Mouse (Mus musculus): ENCODE results near the gene Acot4.
"Not testable (repeated sequence)": the region's sequence is repeated elsewhere in the genome, so short reads cannot be mapped to it uniquely, and the experiment has no call there.

The Acot4 gene

GRCm38 (mm10) chr12:84032854-84033253 lies 5.3 kb upstream of the Acot4 start:
- no peak for DNase-seq

DNA sequence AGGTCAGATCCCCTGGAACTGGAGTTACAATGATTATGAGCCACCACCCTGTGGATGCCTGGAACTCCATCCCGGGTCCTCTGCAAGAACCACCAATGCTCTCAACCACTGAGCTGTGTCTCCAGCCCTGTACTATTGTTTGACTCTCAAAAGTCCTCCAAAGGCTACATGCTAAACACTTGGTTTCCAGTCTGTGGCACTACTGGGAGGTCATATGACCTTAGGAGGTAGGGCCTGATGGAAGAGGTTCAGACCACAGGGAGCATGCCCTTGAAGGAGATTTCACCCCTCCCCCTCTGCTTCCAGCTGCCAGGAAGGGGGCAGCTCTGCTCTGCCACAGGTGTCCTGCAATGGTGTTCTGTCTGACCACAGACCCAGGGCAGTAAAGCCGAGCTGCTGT lies 4.9 kb upstream of the Acot4 start:
- not testable (repeated sequence) for DNase-seq

DNA sequence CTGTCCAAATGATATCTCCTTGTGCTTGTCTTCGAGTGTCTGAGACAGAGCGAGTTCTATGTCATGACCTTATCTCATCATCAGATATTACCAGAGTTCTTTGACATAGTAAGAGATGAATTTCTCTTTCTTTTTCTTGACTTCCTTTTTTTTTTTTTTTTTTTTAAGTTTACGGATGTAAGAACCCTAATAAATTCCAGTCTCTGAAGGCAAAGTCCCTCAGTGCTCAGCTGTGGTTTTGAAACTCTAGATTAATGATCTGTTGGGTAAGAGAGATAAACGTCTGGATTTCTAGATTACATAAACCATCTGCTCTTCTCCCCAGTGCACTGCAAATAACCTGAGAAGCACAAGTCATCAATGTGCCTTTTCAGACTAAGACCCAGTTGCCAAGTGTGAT lies 4.1 kb upstream of the Acot4 start:
- no peak for DNase-seq

DNA sequence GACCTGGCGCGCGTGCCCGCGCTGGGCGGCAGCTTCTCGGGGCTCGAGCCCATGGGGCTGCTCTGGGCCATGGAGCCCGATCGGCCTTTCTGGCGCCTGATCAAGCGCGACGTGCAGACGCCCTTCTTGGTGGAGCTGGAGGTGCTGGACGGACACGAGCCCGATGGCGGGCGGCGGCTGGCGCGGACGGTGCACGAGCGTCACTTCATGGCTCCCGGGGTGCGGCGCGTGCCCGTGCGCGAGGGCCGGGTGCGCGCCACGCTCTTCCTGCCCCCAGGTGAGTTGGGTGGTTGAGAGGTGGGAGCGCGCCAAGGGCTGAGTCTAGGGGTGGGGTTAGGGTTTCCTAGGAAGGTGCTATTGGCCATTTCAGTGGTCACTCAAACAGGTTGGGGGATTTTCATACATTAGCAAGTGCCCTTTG lies 522 bp downstream of the Acot4 start, which contains the start of gene Gm49366:
Gene Gm49366 (plus strand): TSS at position 245 of the 421 bp plus-strand sequence.
- DNase-seq: not testable (repeated sequence)

DNA sequence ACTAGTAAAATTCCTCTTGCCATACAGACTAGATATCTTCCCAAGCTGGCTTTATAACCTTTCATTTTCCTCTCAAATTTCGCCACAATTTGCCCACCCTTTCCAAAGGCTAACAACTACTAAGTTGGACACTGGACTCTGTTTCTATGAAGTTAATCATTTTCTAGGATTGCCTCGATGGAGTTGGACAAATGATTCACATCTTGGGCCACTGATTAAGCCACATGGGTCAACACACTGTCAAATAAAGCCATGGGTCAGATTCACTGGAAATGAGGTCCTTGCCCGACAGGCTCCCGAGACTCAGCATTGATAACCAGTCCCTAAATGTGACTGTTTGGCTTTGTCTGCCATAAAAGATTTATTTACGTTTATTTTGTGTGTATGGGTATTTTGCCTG lies 4.1 kb downstream of the Acot4 start:
- no peak for DNase-seq

DNA sequence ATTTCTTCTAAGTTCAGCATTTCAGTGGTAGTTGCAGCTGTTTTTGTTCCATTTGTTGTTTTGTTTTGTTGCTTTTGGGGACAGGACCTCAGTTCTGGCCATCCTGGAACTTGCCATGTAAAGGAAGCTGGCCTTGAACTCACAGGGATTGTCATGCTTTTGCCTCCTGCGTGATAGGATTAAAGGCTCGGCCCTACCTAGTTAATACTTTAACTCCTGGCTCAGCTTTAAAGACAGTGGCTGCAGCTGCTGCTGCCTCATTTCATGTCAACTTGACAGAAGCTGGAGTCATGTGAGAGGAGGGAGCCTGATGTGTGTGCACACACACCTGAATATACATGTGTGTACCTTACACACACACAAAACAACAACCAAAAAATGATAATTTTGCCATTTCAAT lies 5.9 kb downstream of the Acot4 start:
- no peak for DNase-seq

DNA sequence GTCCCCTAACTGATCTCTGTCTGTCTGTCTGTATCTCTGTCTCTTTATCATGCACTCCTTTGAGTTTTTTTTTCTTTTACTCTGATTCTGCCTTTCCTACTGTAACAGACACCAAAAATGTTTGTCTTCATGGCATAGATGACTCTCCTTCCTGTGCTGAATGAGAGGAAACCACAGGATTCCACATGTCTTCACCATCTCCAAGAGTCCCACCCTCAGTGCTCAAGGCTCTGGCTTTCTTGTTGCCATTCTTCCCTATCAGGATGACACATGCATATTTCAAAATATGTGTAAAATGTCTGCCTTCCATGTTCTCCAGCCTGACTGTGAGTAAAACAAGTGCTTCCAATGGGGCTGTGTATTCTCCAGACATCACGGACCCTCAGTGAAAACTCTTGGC lies 8.7 kb downstream of the Acot4 start:
- DNase-seq: no peak

DNA sequence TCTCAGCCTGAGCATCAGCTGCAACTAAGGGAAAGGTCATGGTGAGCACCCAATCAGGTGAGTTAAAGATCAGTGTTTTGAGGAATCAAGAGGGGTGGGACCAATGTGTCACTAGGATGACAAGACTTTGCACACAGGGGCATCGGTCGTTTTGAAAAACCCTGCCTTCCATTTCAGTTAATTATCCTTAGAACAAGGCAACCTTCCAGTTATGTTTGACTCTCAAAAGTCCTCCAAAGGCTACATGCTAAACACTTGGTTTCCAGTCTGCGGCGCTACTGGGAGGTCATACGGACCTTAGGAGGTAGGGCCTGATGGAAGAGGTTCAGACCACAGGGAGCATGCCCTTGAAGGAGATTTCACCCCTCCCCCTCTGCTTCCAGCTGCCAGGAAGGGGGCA lies 12.6 kb downstream of the Acot4 start:
- not testable (repeated sequence) for DNase-seq

DNA sequence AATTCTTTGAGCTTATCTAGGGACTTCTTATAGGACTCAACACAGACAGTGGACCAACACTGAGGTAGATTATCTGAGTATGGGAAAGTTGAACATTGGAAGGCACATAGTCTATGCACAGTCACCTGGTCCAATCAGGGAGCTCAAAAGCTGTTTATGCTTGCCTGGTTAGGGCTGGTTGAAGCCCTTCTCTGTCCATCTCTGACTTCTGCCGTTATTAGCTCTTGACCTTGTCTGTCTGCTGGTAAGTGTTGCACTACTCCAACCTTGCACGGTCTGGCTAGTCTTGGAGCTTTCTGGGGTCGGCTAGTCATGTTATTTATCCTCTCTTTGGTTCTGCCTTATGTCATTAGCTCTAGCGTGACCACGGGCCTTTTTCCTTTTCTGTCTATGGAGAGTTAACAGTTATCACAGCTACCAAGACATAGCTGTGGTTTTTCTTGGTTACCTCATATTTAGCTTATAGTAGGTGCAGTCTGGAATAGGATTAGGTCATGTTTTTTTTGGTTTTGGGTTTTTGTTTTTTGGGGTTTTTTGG lies 13.8 kb downstream of the Acot4 start, which contains the start of gene Acot3:
Gene Acot3 (plus strand): TSS at position 208 of the 538 bp plus-strand sequence.
- no peak for DNase-seq

- no peak for DNase-seq
These were observed 14.4 kb downstream of the Acot4 start for GRCm38 (mm10) chr12:84052609-84053008.

DNA sequence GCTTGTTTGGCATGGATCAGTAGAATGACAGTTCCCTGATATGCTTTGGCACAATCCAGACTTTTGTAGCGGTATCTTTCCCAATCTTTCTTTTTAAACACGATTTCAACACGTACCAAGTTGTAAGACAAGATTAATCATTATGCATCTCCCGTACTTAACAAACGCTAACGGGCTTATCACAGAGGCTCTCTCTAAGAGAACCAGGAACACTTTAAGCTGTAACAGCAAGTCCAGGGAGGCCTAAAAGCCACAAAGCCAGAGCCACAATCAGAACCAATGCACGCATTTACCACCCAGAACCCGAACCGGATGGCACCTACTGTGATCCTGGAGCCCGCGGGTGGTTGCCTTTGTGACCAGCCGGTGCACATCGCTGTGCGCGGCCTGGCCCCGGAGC lies 15.0 kb downstream of the Acot4 start:
- no peak for DNase-seq

DNA sequence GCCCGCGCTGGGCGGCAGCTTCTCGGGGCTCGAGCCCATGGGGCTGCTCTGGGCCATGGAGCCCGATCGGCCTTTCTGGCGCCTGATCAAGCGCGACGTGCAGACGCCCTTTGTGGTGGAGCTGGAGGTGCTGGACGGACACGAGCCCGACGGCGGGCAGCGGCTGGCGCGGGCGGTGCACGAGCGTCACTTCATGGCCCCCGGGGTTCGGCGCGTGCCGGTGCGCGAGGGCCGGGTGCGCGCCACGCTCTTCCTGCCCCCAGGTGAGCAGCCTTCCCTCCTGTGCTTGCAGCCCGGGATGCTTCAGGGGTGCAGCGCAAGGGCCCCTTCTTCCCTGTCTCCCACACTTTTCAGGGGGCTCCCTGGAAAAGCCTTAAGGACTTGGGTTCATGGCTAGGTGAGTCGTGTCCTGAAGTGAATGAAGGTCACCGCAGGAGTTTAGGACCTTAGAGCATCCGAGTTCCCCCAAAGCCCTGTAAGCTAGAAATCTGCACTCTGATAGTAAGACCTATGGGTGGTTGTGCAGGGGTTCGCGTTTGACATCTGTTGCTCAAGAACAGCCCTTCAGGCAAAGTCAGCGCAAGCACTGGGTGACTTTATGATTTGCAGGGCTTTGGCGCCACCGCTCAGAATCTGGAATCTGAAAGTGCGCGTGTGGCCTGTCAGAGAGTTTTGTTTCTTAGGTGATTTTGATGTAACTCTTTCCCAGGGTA lies 15.7 kb downstream of the Acot4 start:
- no peak for DNase-seq

DNA sequence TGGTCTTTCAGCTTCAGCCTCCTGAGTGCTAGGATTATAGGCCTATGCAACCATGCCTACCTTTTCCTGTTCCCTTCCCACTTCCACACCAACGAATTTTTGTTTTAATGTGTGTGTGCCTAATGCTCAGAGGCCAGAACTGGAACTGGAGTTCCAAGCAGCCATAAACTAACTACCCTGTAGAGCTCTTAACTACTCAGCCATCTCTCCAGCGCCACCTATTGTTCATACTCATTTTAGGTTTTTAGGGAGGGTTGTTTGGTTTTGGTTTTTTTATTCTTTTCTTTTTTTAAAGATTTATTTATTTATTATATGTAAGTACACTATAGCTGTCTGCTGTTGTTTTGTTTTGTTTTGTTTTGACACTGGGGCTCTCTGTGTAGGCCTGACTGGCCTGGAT lies 22.8 kb downstream of the Acot4 start:
- DNase-seq: peak in 1 of 2 experiments; percentile 9

DNA sequence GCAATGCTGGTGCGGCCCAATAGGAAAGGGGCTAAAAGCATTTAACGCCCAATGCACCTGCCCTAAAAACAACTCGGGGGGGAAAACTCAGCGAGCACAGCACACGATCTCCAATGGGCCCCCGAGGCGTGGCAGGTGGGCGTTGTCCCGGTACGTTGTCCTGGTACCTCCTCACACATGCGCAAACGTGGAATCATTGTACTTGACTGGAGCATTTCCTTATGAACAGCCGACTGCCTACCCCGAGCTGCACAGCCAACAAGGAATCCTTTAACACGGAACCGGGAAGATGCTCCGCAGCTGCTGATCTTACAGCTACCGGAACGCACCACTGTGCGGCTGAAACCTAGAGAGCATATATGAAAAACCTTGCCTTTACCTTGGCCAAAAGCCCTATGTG lies 24.2 kb downstream of the Acot4 start:
- DNase-seq: no peak

- no peak for DNase-seq
These were observed 25.0 kb downstream of the Acot4 start for GRCm38 (mm10) chr12:84063228-84063627.

GRCm38 (mm10) chr12:84063833-84064232 lies 25.7 kb downstream of the Acot4 start:
- DNase-seq: no peak

DNA sequence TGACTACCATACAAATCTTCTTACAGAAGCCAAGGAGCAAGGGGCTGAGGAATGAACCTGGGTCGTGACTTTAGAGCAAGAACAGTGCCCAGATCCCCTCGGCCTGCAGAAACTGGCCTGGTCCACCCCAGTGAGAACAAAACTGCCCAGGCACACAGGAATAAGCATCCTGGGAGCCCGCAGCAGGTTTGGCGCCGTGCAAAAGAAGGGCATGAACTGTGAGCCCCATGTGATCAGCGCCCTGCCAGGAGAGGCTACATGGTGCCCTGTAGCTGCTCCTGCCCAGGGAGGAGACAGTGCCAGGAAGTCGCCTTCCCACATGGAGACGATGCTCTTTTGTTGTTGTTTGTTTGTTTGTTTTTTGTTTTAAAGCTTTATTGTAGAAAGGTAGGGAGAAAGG lies 26.4 kb downstream of the Acot4 start:
- no peak for DNase-seq

- no peak for DNase-seq
These were observed 29.6 kb downstream of the Acot4 start for GRCm38 (mm10) chr12:84067752-84068151.

- DNase-seq: no peak
These were observed 30.1 kb downstream of the Acot4 start for GRCm38 (mm10) chr12:84068296-84068695.

- no peak for DNase-seq
These were observed 30.8 kb downstream of the Acot4 start, which contains the start of gene Acot5 for GRCm38 (mm10) chr12:84068986-84069385. Gene Acot5 (plus strand): TSS chr12:84069325.

DNA sequence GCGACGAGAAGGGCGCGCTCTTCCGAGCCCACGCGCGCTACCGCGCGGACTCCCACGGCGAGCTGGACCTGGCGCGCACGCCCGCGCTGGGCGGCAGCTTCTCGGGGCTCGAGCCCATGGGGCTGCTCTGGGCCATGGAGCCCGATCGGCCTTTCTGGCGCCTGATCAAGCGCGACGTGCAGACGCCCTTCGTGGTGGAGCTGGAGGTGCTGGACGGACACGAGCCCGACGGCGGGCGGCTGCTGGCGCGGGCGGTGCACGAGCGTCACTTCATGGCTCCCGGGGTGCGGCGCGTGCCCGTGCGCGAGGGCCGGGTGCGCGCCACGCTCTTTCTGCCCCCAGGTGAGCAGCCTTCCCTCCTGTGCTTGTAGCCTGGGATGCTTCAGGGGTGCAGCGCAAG lies 31.4 kb downstream of the Acot4 start:
- peak in 1 of 2 experiments; percentile 24 for DNase-seq

GRCm38 (mm10) chr12:84071696-84072095 lies 33.5 kb downstream of the Acot4 start:
- DNase-seq: no peak

GRCm38 (mm10) chr12:84077371-84077990 lies 39.3 kb downstream of the Acot4 start:
- DNase-seq: no peak

GRCm38 (mm10) chr12:84083842-84084241 lies 45.7 kb downstream of the Acot4 start:
- DNase-seq: no peak
